Mouse (Mus musculus) forebrain, embryonic 15.5 days (tissue): ENCODE data around the gene Ormdl2. TPM values are rescaled to one million over a fixed set of nuclear protein-coding genes. Genes with fewer than 3 reads are reported as not detected.

Experiments used
- ATAC-seq: fragments of 200-750 bp; cut with Nextera tagmentation; replicated peaks from 2 replicates; pipeline ENCODE4 v1.8.0; 2017; ENCODE audit warnings: mild to moderate bottlenecking, moderate TSS enrichment, moderate library complexity
- H3K27ac ChIP-seq: fragments of 300-500 bp; sonication (generic); replicated peaks from 2 replicates; pipeline ENCODE4 v1.5.1; 2015; ENCODE audit warnings: mild to moderate bottlenecking, inconsistent platforms
- H3K27me3 ChIP-seq: fragments of 300-500 bp; sonication (generic); 2 replicates; pipeline ENCODE4 v1.6.1; 2015; ENCODE audit warnings: inconsistent platforms
- H3K36me3 ChIP-seq: fragments of 300-500 bp; sonication (generic); 2 replicates; pipeline ENCODE4 v1.6.1; 2015; ENCODE audit warnings: mild to moderate bottlenecking, inconsistent platforms
- H3K4me1 ChIP-seq: fragments of 300-500 bp; sonication (generic); 2 replicates; pipeline ENCODE4 v1.6.1; 2015; ENCODE audit warnings: inconsistent platforms
- H3K4me2 ChIP-seq: fragments of 300-500 bp; sonication (generic); replicated peaks from 2 replicates; pipeline ENCODE4 v1.6.1; 2015; ENCODE audit warnings: mild to moderate bottlenecking, inconsistent platforms
- H3K4me3 ChIP-seq: fragments of 300-500 bp; sonication (generic); 2 replicates; pipeline ENCODE4 v1.5.1; 2015; ENCODE audit warnings: mild to moderate bottlenecking, inconsistent platforms
- H3K9ac ChIP-seq: fragments of 300-500 bp; sonication (generic); replicated peaks from 2 replicates; pipeline ENCODE4 v1.6.1; 2015; ENCODE audit warnings: mild to moderate bottlenecking, inconsistent platforms
- H3K9me3 ChIP-seq: fragments of 300-500 bp; sonication (generic); 2 replicates; pipeline ENCODE4 v1.6.1; 2016; ENCODE audit warnings: inconsistent platforms
- WGBS: fragments of 180-500 bp; shearing (Covaris S2); methylation state at CpG from one replicate; pipeline ENCODE4 v1.1.7; 2015; ENCODE audit warnings: mixed read lengths; 5-methylcytosine and 5-hydroxymethylcytosine counted together
- polyA plus RNA-seq: library from polyadenylated mRNA; unstranded; fragments of >200 nt; fragmentation: Nextera tagmentation; extraction: Ambion mirVana; gene quantifications from 2 replicates; pipeline ENCODE4 v1.2.1, GENCODE M21; 2015

The Ormdl2 gene
- polyA plus RNA-seq, 1 experiment from 2014 or later: 28.1 TPM

GRCm38 (mm10) chr10:128802956-128803355 is 18.5 kb downstream of the Ormdl2 start:
- 57% methylated on average over 4 of the region's 4 CpGs for WGBS
- no peak for ATAC-seq
- H3K36me3 ChIP-seq: peaks cover 5% of the 10 kb centered on the region; the same call in 1 of the 2 replicates
- H3K4me2 ChIP-seq: peak overlapping the region; percentile 75
- peaks cover 34% of the 10 kb centered on the region for H3K4me1 ChIP-seq
- peak overlapping the region; percentile 80; the same call in 1 of the 2 replicates for H3K9ac ChIP-seq
- no peaks in the 10 kb centered on the region for H3K27me3 ChIP-seq
- no peaks in the 10 kb centered on the region for H3K9me3 ChIP-seq
- peak overlapping the region; percentile 57; the same call in 1 of the 2 replicates for H3K4me3 ChIP-seq
- H3K27ac ChIP-seq: peak overlapping the region; percentile 99; the same call in 1 of the 2 replicates

GRCm38 (mm10) chr10:128801981-128802495 is 19.4 kb downstream of the Ormdl2 start:
- no peaks in the 10 kb centered on the region for H3K9me3 ChIP-seq
- no peaks in the 10 kb centered on the region for H3K27me3 ChIP-seq
- peaks cover 5% of the 10 kb centered on the region; the same call in 1 of the 2 replicates for H3K36me3 ChIP-seq
- 91% methylated on average over 16 of the region's 16 CpGs for WGBS
- H3K27ac ChIP-seq: no peak overlapping the region
- ATAC-seq: no peak
- H3K4me3 ChIP-seq: no peak overlapping the region
- no peak overlapping the region for H3K4me2 ChIP-seq
- H3K4me1 ChIP-seq: peaks cover 25% of the 10 kb centered on the region
- H3K9ac ChIP-seq: no peak overlapping the region

GRCm38 (mm10) chr10:128798676-128799075 is 22.8 kb downstream of the Ormdl2 start:
- Histone ChIP-seq H3K9me3 (no peaks in the 10 kb centered on the region), H3K9ac (no peak overlapping the region), H3K4me1 (peaks cover 12% of the 10 kb centered on the region), H3K27me3 (no peaks in the 10 kb centered on the region), H3K27ac (no peak overlapping the region), H3K4me2 (no peak overlapping the region), H3K36me3 (peaks cover 5% of the 10 kb centered on the region; the same call in 1 of the 2 replicates), H3K4me3 (no peak overlapping the region)
- no peak for ATAC-seq
- WGBS: 98% methylated on average over 8 of the region's 8 CpGs

- ATAC-seq: no peak
- no peak overlapping the region for H3K9ac ChIP-seq
- H3K4me1 ChIP-seq: no peaks in the 10 kb centered on the region
- H3K9me3 ChIP-seq: no peaks in the 10 kb centered on the region
- 96% methylated on average over 3 of the region's 3 CpGs for WGBS
- H3K27me3 ChIP-seq: no peaks in the 10 kb centered on the region
- H3K36me3 ChIP-seq: no peaks in the 10 kb centered on the region
- no peak overlapping the region for H3K27ac ChIP-seq
- no peak overlapping the region for H3K4me2 ChIP-seq
- H3K4me3 ChIP-seq: no peak overlapping the region
Observed at GRCm38 (mm10) chr10:128795581-128795980, 25.9 kb downstream of the Ormdl2 start.

GRCm38 (mm10) chr10:128794391-128794790 is 27.1 kb downstream of the Ormdl2 start:
- Histone ChIP-seq H3K4me1 (no peaks in the 10 kb centered on the region), H3K9me3 (no peaks in the 10 kb centered on the region), H3K9ac (no peak overlapping the region), H3K36me3 (no peaks in the 10 kb centered on the region), H3K4me3 (no peak overlapping the region), H3K27ac (no peak overlapping the region), H3K27me3 (no peaks in the 10 kb centered on the region), H3K4me2 (no peak overlapping the region)
- no peak for ATAC-seq
- WGBS: 92% methylated on average over 5 of the region's 5 CpGs

- Histone ChIP-seq H3K4me1 (no peaks in the 10 kb centered on the region), H3K27me3 (no peaks in the 10 kb centered on the region), H3K4me2 (no peak overlapping the region), H3K36me3 (no peaks in the 10 kb centered on the region), H3K9me3 (no peaks in the 10 kb centered on the region), H3K4me3 (no peak overlapping the region), H3K9ac (no peak overlapping the region), H3K27ac (no peak overlapping the region)
- 91% methylated on average over 1 of the region's 1 CpGs for WGBS
- no peak for ATAC-seq
Observed at GRCm38 (mm10) chr10:128793258-128793657, 28.2 kb downstream of the Ormdl2 start.

GRCm38 (mm10) chr10:128792041-128792440 is 29.4 kb downstream of the Ormdl2 start:
- no peak overlapping the region for H3K4me2 ChIP-seq

GRCm38 (mm10) chr10:128790398-128791124 is 30.9 kb downstream of the Ormdl2 start, which contains the start of gene Mmp19:
TSS of gene Mmp19 (plus strand) at chr10:128790910.
- H3K9ac ChIP-seq: no peak within 1 kb of the TSS
- 71% methylated on average over 7 of the region's 7 CpGs for WGBS
- H3K4me1 ChIP-seq: no peaks in the 10 kb centered on the region
- H3K9me3 ChIP-seq: no peaks in the 10 kb centered on the region
- no peak for ATAC-seq
- H3K4me2 ChIP-seq: no peak within 1 kb of the TSS
- 0 out of 2 replicates have a peak, but pooled peaks cover 3% of the 10 kb centered on the region for H3K27me3 ChIP-seq
- H3K4me3 ChIP-seq: no peak within 1 kb of the TSS
- H3K27ac ChIP-seq: no peak within 1 kb of the TSS
- H3K36me3 ChIP-seq: no peaks in the 10 kb centered on the region

More at GRCm38 (mm10) chr10:128792041-128792440, 29.4 kb downstream of the Ormdl2 start:
- H3K4me3 ChIP-seq: no peak overlapping the region
- H3K27ac ChIP-seq: no peak overlapping the region
- H3K36me3 ChIP-seq: no peaks in the 10 kb centered on the region
- no peaks in the 10 kb centered on the region for H3K27me3 ChIP-seq
- no peaks in the 10 kb centered on the region for H3K9me3 ChIP-seq
- H3K9ac ChIP-seq: no peak overlapping the region
- no peak for ATAC-seq
- H3K4me1 ChIP-seq: no peaks in the 10 kb centered on the region

GRCm38 (mm10) chr10:128780200-128780599 is 41.2 kb downstream of the Ormdl2 start:
- no peak overlapping the region for H3K9ac ChIP-seq
- H3K4me2 ChIP-seq: no peak overlapping the region
- 0 out of 2 replicates have a peak, but pooled peaks cover 3% of the 10 kb centered on the region for H3K9me3 ChIP-seq
- H3K4me1 ChIP-seq: no peaks in the 10 kb centered on the region
- H3K4me3 ChIP-seq: no peak overlapping the region
- no peaks in the 10 kb centered on the region for H3K27me3 ChIP-seq
- no peak for ATAC-seq
- H3K27ac ChIP-seq: no peak overlapping the region
- 90% methylated on average over 1 of the region's 1 CpGs for WGBS
- H3K36me3 ChIP-seq: no peaks in the 10 kb centered on the region

GRCm38 (mm10) chr10:128779011-128779795 is 42.2 kb downstream of the Ormdl2 start:
- no peaks in the 10 kb centered on the region for H3K36me3 ChIP-seq
- H3K4me1 ChIP-seq: no peaks in the 10 kb centered on the region
- no peak overlapping the region for H3K9ac ChIP-seq
- no peak overlapping the region for H3K27ac ChIP-seq
- no peaks in the 10 kb centered on the region for H3K27me3 ChIP-seq
- no peak overlapping the region for H3K4me3 ChIP-seq
- 40% methylated on average over 8 of the region's 8 CpGs for WGBS
- no peak for ATAC-seq
- no peak overlapping the region for H3K4me2 ChIP-seq
- H3K9me3 ChIP-seq: 0 out of 2 replicates have a peak, but pooled peaks cover 3% of the 10 kb centered on the region

GRCm38 (mm10) chr10:128778441-128778840 is 43.0 kb downstream of the Ormdl2 start:
- H3K9ac ChIP-seq: no peak overlapping the region

GRCm38 (mm10) chr10:128773685-128774084 is 47.8 kb downstream of the Ormdl2 start:
- H3K27ac ChIP-seq: no peak overlapping the region
- H3K9me3 ChIP-seq: no peaks in the 10 kb centered on the region
- 0 out of 2 replicates have a peak, but pooled peaks cover 3% of the 10 kb centered on the region for H3K36me3 ChIP-seq
- no peak overlapping the region for H3K9ac ChIP-seq
- H3K4me3 ChIP-seq: no peak overlapping the region
- no peak overlapping the region for H3K4me2 ChIP-seq
- WGBS: 32% methylated on average over 5 of the region's 5 CpGs
- no peaks in the 10 kb centered on the region for H3K4me1 ChIP-seq
- no peak for ATAC-seq
- no peaks in the 10 kb centered on the region for H3K27me3 ChIP-seq

More at GRCm38 (mm10) chr10:128778441-128778840, 43.0 kb downstream of the Ormdl2 start:
- ATAC-seq: no peak
- H3K27ac ChIP-seq: no peak overlapping the region
- H3K9me3 ChIP-seq: no peaks in the 10 kb centered on the region
- H3K27me3 ChIP-seq: no peaks in the 10 kb centered on the region
- H3K4me3 ChIP-seq: no peak overlapping the region
- no peak overlapping the region for H3K4me2 ChIP-seq
- WGBS: 89% methylated on average over 2 of the region's 2 CpGs
- H3K36me3 ChIP-seq: no peaks in the 10 kb centered on the region
- H3K4me1 ChIP-seq: no peaks in the 10 kb centered on the region
